Mouse (Mus musculus) E14TG2a.4 (cell line): ENCODE results near the gene Dpf1.
A peak's percentile ranks its signal among the peaks of the same experiment; 100 is the strongest.

Experiments used
- H3K27me3 ChIP-seq: 2 replicates; pipeline ENCODE4 v1.6.1; 2014; ENCODE audit warnings: low read length, control low read depth; ENCODE audit not compliant: insufficient read depth
- H3K36me3 ChIP-seq: 2 replicates; pipeline ENCODE4 v1.6.1; 2014; ENCODE audit warnings: low read length, control low read depth; ENCODE audit not compliant: insufficient read depth
- H3K4me1 ChIP-seq: replicated peaks from 2 replicates; pipeline ENCODE4 v1.6.1; 2014; ENCODE audit warnings: low read depth, low read length, control low read depth
- H3K4me3 ChIP-seq: replicated peaks from 2 replicates; pipeline ENCODE4 v1.5.1; 2014; ENCODE audit warnings: mild to moderate bottlenecking, low read length
- H3K9me3 ChIP-seq: 2 replicates; pipeline ENCODE4 v1.6.1; 2014; ENCODE audit warnings: low read length, control low read depth
- CTCF ChIP-seq: conservative IDR thresholded peaks from 2 replicates; pipeline ENCODE4 v1.5.1; 2014; ENCODE audit warnings: low read length
- NANOG ChIP-seq: IDR thresholded peaks from 2 replicates; pipeline ENCODE4 v1.6.1; 2014; ENCODE audit warnings: borderline replicate concordance, low read length, mixed read lengths
- POU5F1 ChIP-seq: IDR thresholded peaks from 2 replicates; pipeline ENCODE4 v1.6.1; 2014; ENCODE audit warnings: low read length, borderline replicate concordance

The Dpf1 gene

GRCm38 (mm10) chr7:29270445-29270844 lies 33.3 kb upstream of the Dpf1 start:
- TF ChIP-seq CTCF (no peak), POU5F1 (no peak), NANOG (no peak)
- no peaks in the 10 kb centered on the region for H3K9me3 ChIP-seq
- no peaks in the 10 kb centered on the region for H3K27me3 ChIP-seq
- H3K4me1 ChIP-seq = peaks cover 77% of the 10 kb centered on the region
- H3K4me3 ChIP-seq = no peak overlapping the region
- H3K36me3 ChIP-seq = peaks cover 92% of the 10 kb centered on the region

- TF ChIP-seq POU5F1 = no peak
- TF ChIP-seq CTCF = no peak
- no peak for TF ChIP-seq NANOG
- H3K36me3 ChIP-seq = peaks cover 94% of the 10 kb centered on the region
- H3K27me3 ChIP-seq = no peaks in the 10 kb centered on the region
- no peaks in the 10 kb centered on the region for H3K9me3 ChIP-seq
- no peak overlapping the region for H3K4me3 ChIP-seq
- peaks cover 78% of the 10 kb centered on the region for H3K4me1 ChIP-seq
Observed at GRCm38 (mm10) chr7:29271687-29272465, 31.9 kb upstream of the Dpf1 start.

GRCm38 (mm10) chr7:29276715-29277114 lies 27.0 kb upstream of the Dpf1 start:
- no peak overlapping the region for H3K4me3 ChIP-seq
- TF ChIP-seq POU5F1 (no peak), NANOG (no peak), CTCF (no peak)
- no peaks in the 10 kb centered on the region for H3K9me3 ChIP-seq
- H3K36me3 ChIP-seq = peaks cover 75% of the 10 kb centered on the region
- H3K27me3 ChIP-seq = no peaks in the 10 kb centered on the region
- peaks cover 83% of the 10 kb centered on the region for H3K4me1 ChIP-seq

- TF ChIP-seq CTCF (no peak), POU5F1 (no peak), NANOG (no peak)
Observed at GRCm38 (mm10) chr7:29277510-29277909, 26.2 kb upstream of the Dpf1 start.

GRCm38 (mm10) chr7:29279261-29279660 lies 24.5 kb upstream of the Dpf1 start:
- no peaks in the 10 kb centered on the region for H3K9me3 ChIP-seq
- no peak for TF ChIP-seq CTCF
- TF ChIP-seq POU5F1 = no peak

More at GRCm38 (mm10) chr7:29277510-29277909, 26.2 kb upstream of the Dpf1 start:
- Histone ChIP-seq H3K9me3 (no peaks in the 10 kb centered on the region), H3K36me3 (peaks cover 67% of the 10 kb centered on the region), H3K4me3 (no peak overlapping the region), H3K4me1 (peaks cover 82% of the 10 kb centered on the region), H3K27me3 (no peaks in the 10 kb centered on the region; the same call in 1 of the 2 replicates)

GRCm38 (mm10) chr7:29279924-29280323 lies 23.8 kb upstream of the Dpf1 start:
- peaks cover 43% of the 10 kb centered on the region for H3K36me3 ChIP-seq
- TF ChIP-seq NANOG (no peak), POU5F1 (no peak)

More at GRCm38 (mm10) chr7:29279261-29279660, 24.5 kb upstream of the Dpf1 start:
- Histone ChIP-seq H3K27me3 (no peaks in the 10 kb centered on the region; the same call in 1 of the 2 replicates), H3K4me1 (peaks cover 67% of the 10 kb centered on the region), H3K4me3 (peak overlapping the region; percentile 92; the same call in 1 of the 2 replicates), H3K36me3 (peaks cover 50% of the 10 kb centered on the region)

GRCm38 (mm10) chr7:29280801-29281200 lies 22.9 kb upstream of the Dpf1 start:
- peaks cover 37% of the 10 kb centered on the region for H3K36me3 ChIP-seq

More at GRCm38 (mm10) chr7:29279924-29280323, 23.8 kb upstream of the Dpf1 start:
- no peaks in the 10 kb centered on the region for H3K9me3 ChIP-seq
- H3K27me3 ChIP-seq = peaks cover 3% of the 10 kb centered on the region; the same call in 1 of the 2 replicates
- H3K4me1 ChIP-seq = peaks cover 70% of the 10 kb centered on the region
- H3K4me3 ChIP-seq = peak overlapping the region; percentile 92

GRCm38 (mm10) chr7:29281201-29282073 lies 22.3 kb upstream of the Dpf1 start, which contains the start of gene Spint2:
Gene Spint2 (minus strand): TSS chr7:29281912.
- Histone ChIP-seq H3K9me3 (no peaks in the 10 kb centered on the region), H3K4me1 (peaks cover 67% of the 10 kb centered on the region), H3K27me3 (peaks cover 7% of the 10 kb centered on the region; the same call in 1 of the 2 replicates), H3K36me3 (peaks cover 31% of the 10 kb centered on the region), H3K4me3 (peak within 1 kb of the TSS; percentile 92)
- TF ChIP-seq NANOG (no peak), POU5F1 (no peak), CTCF (no peak)

More at GRCm38 (mm10) chr7:29280801-29281200, 22.9 kb upstream of the Dpf1 start:
- Histone ChIP-seq H3K27me3 (peaks cover 7% of the 10 kb centered on the region; the same call in 1 of the 2 replicates), H3K4me3 (peak overlapping the region; percentile 92), H3K4me1 (peaks cover 73% of the 10 kb centered on the region), H3K9me3 (no peaks in the 10 kb centered on the region)
- TF ChIP-seq POU5F1 (no peak), NANOG (no peak), CTCF (no peak)
